Mouse (Mus musculus) brain, embryonic 14.5 days (tissue): ENCODE data around the gene Sap30l.

Experiments used
- CTCF ChIP-seq: fragments of 200-500 bp; IDR thresholded peaks from 2 replicates; pipeline ENCODE4 v1.5.1; 2012; ENCODE audit warnings: inconsistent platforms, mild to moderate bottlenecking, moderate library complexity, borderline replicate concordance; ENCODE audit not compliant: insufficient read depth, insufficient read length; ENCODE audit errors: extremely low read depth
- POLR2A ChIP-seq: fragments of 200-500 bp; IDR thresholded peaks from 2 replicates; pipeline ENCODE4 v1.6.1; 2012; ENCODE audit warnings: mild to moderate bottlenecking, inconsistent platforms, borderline replicate concordance; ENCODE audit not compliant: poor library complexity, insufficient read depth, insufficient read length, severe bottlenecking; ENCODE audit errors: extremely low read depth

DNA sequence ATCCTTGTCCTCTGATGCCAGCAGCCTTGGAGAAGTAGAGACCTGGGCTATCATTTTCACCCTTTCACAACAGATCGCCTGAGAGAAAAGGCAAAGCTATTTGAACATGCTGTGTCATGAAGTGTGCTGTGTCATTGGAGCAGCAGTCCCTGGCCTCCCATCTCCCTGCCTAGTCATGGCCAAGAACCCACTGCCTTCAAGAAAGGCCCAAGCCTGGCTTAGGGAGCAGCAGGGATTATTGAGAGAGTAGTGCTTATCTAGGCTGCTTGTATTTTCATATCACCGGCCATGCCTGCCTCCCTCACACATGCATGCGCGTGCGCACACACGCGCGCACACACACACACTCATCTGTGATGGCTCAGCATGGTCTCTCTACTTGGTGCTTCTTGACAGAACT lies 10.8 kb downstream of the Sap30l start:
- TF ChIP-seq POLR2A (no peak), CTCF (no peak)
